Mouse (Mus musculus) embryonic fibroblast, embryonic 13.5 days (primary cell): Measurements from ENCODE around the gene Dhx37.

ENCODE experiments used
- CTCF ChIP-seq: IDR thresholded peaks from 2 replicates; pipeline ENCODE4 v1.5.1; 2011; ENCODE audit warnings: mild to moderate bottlenecking, control low read depth, low read length, moderate library complexity, borderline replicate concordance; ENCODE audit not compliant: insufficient read depth
- POLR2A ChIP-seq: IDR thresholded peaks from 2 replicates; pipeline ENCODE4 v1.6.1; 2011; ENCODE audit warnings: low read depth, mild to moderate bottlenecking, control low read depth, low read length, moderate library complexity

GRCm38 (mm10) chr5:125465192-125465591 is 31.3 kb upstream of the Dhx37 start:
- TF ChIP-seq CTCF (no peak), POLR2A (0 out of 2 replicates have a peak, but pooled peaks have one; percentile 18)
